Mouse (Mus musculus) left cerebral cortex, postnatal 10 days (tissue): Measurements from ENCODE around the gene Atxn7l1. TPM values are rescaled to one million over a fixed set of nuclear protein-coding genes. Genes with fewer than 3 reads are reported as not detected.
A peak's percentile ranks its signal among the peaks of the same experiment; 100 is the strongest.

Experiments used
- DNase-seq, 2 experiments: peaks; one replicate each; pipeline ENCODE4 v3.0.0; 2021 to 2022; ENCODE audit warnings: low spot score in 2 of 2, mixed read lengths in 1 of 2; ENCODE audit errors: extremely low spot score in 1 of 2
- intact Hi-C: fragments of 180-260 bp; cut with DNase I; formaldehyde crosslinking; loops from one replicate; pipeline ENCODE4 v1.15.1; 2025
- total RNA-seq, 2 experiments: library from RNA; stranded (reverse); gene quantifications; 2 replicates each; pipeline ENCODE4 v1.2.3; 2021

Atxn7l1 gene
- total RNA-seq, 2 experiments from 2014 or later: 59.1 to 64.7 TPM

- DNase-seq: no peak
- intact Hi-C loops: no loop called here
These were observed 222.1 kb downstream of the Atxn7l1 start for GRCm38 (mm10) chr12:33369555-33369954.

GRCm38 (mm10) chr12:33379624-33380445 is 232.3 kb downstream of the Atxn7l1 start:
- intact Hi-C loops: no loop called here

GRCm38 (mm10) chr12:33388842-33389241 is 241.3 kb downstream of the Atxn7l1 start:
- intact Hi-C loops: loop anchor here (2.0 kb wide), 1 partner anchor 36 kb away; no protein-coding TSS in a partner anchor
- DNase-seq: peak; percentile 71 to 73

More at GRCm38 (mm10) chr12:33379624-33380445, 232.3 kb downstream of the Atxn7l1 start:
- DNase-seq: peak; percentile 60 to 77

GRCm38 (mm10) chr12:33390844-33391560 is 243.5 kb downstream of the Atxn7l1 start:
- DNase-seq: no peak
- intact Hi-C loops: loop anchor here (10.0 kb wide), 1 partner anchor 1264 kb away; no protein-coding TSS in a partner anchor

GRCm38 (mm10) chr12:33394804-33395623 is 247.5 kb downstream of the Atxn7l1 start, which contains the start of gene Efcab10:
Efcab10 (plus strand) TSS chr12:33394854.
- intact Hi-C loops: loop anchor here (10.0 kb wide), 1 partner anchor 1260 kb away; no protein-coding TSS in a partner anchor
- DNase-seq: peak; percentile 36 to 74

GRCm38 (mm10) chr12:33403265-33403693 is 255.8 kb downstream of the Atxn7l1 start:
- no peak for DNase-seq
- intact Hi-C loops: no loop called here

GRCm38 (mm10) chr12:33404996-33405395 is 257.5 kb downstream of the Atxn7l1 start:
- DNase-seq: no peak
- intact Hi-C loops: no loop called here

- no peak for DNase-seq
- intact Hi-C loops: no loop called here
These were observed 258.0 kb downstream of the Atxn7l1 start for GRCm38 (mm10) chr12:33405398-33406026.

GRCm38 (mm10) chr12:33411580-33412151 is 264.2 kb downstream of the Atxn7l1 start:
- no peak for DNase-seq
- intact Hi-C loops: no loop called here

Other genes starting within 250 kb of the Atxn7l1 start
- 10 to 100 TPM; 30.3 to 32.4 TPM for gene Sypl, start 193.8 kb upstream of the Atxn7l1 start, total RNA-seq
- 1 to 10 TPM in 1 of 2 experiments, under 1 TPM in 1; 0.63 to 1.4 TPM for gene Cdhr3, start 54.8 kb upstream of the Atxn7l1 start, total RNA-seq
- 1 to 10 TPM; 1.6 to 1.9 TPM for gene Efcab10, start 247.2 kb downstream of the Atxn7l1 start, total RNA-seq